Mouse (Mus musculus) cortical plate, adult 2 months (tissue): ENCODE data around the gene Slc16a11.

Experiments used
- CTCF ChIP-seq: fragments of 200-500 bp; IDR thresholded peaks from 2 replicates; pipeline ENCODE4 v1.5.1; 2011; ENCODE audit warnings: mild to moderate bottlenecking, control low read depth, low read length; ENCODE audit not compliant: insufficient read depth; ENCODE audit errors: extremely low read depth
- POLR2A ChIP-seq: fragments of 200-500 bp; IDR thresholded peaks from 2 replicates; pipeline ENCODE4 v1.6.1; 2011; ENCODE audit warnings: mild to moderate bottlenecking, low read length, control low read depth; ENCODE audit not compliant: insufficient read depth; ENCODE audit errors: extremely low read depth

GRCm38 (mm10) chr11:70233016-70233415, 20.5 kb downstream of the Slc16a11 start:
- TF ChIP-seq CTCF (no peak), POLR2A (no peak)
